Mouse (Mus musculus) right cerebral cortex, adult 18-20 months (tissue): ENCODE measurements around the gene Adcyap1r1.

Experiments used
- DNase-seq: peaks from one replicate; pipeline ENCODE4 v3.0.0; 2022; ENCODE audit warnings: mixed read lengths

Gene Adcyap1r1

DNA sequence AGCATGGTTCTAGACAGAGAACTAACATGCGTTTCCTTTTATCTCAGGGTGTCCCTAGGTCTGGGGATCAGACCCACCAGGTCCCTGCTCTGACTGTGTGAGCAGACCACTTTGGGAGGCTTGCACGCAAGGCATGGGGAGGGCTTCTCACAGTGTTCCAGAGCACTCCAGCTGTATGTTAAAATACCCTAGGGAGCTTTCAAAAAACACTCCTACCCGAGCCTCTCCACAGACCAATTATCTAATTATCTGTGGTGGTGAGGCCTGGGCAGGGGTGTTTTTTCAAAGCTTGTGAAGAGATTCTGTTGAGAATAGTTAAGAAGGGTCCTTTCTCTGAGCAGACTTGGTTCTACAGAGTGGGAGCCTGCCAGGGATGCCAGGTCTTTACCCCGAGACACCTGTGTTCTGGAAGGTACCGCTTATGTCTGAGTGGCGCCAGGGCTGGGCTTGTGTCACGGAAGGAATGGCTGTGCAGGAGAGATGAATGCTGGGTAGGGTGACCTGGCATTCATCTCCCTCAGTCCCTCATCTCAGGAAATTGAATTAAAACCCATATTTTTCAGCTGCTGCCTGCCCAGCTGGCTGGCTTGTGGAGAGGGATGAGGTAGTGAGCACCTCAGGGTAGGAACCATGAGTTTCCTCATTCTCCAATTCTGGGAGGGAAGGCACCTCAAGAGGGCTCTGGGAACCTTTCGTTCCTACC, 2.7 kb upstream of the Adcyap1r1 start:
- no peak for DNase-seq

DNA sequence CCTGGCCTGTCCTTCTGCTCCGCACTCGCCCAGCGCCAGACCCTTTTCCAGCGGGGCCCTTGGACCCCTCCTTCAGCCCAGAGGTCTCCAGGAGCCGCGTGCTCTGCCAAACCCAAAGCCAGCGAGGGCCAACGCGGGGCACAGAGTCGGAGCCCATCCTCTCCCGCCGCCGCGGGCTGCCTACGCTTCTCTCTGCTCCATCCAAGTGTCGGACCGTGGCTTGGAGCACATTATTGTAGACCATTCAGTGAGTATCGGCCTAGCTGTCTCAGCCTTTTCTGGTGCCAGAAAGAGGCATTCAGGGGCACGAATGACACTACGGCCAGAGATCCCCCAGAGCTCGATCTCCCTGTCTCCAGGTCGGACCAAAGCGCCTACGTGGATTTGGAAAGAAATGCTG, 603 bp downstream of the Adcyap1r1 start:
- DNase-seq: no peak

DNA sequence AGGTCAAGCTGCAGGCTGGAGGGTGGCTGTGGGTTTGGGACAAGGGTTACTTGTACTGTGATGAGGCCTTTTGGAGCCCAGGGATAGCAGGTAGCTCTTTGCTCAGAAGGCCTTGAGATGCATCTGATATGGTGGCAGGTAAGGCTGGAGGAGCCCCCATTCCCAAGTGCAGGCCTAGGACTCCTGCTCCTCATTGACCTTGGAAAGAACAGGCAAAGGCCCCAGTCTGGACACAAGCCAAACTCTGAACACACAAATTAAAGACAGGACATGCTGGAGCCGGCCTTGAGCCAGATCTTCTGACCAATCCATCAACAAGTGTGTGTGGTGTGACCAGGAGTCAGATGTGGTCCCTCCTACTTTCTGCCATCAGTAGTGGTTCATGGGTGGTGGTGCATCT, 1.8 kb downstream of the Adcyap1r1 start:
- no peak for DNase-seq

DNA sequence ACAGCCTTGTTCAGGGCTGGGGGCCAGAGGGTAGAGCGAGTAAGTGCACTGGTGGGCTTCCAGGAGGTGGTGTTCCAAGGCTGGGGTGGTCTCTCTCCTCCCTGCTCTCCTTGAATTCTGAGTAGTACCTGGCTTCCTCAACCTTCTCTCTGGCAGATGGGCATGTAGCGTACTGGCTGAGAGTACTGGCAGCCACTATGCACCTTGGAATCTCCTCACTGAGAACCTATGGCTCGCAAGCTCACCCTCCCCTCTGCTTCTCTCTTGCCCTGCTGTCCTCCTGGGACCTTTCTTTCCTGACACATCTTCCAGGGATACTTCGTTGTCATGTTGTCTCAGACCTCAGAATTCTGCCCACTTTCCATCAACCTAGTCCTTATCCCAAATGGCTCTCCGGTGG, 3.9 kb downstream of the Adcyap1r1 start:
- DNase-seq: no peak

DNA sequence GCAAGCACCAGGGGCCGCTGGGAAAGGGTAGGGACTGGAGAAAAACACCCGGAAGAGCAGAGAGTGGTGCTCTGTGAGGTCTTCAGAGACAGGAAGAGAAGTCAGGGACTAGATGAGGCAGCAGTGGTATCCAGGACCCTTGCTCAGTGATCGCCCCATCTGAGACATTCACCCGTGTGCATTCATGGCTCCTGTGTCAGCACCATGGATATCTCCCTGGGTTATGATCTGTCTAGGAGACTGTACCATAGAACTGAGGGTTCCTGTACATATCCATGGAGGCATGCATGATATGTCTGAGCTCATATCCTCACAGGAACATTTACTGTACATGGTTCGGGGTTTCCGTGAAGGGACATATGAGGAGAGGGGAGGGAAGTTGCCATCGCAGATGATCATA, 5.9 kb downstream of the Adcyap1r1 start:
- DNase-seq: no peak

DNA sequence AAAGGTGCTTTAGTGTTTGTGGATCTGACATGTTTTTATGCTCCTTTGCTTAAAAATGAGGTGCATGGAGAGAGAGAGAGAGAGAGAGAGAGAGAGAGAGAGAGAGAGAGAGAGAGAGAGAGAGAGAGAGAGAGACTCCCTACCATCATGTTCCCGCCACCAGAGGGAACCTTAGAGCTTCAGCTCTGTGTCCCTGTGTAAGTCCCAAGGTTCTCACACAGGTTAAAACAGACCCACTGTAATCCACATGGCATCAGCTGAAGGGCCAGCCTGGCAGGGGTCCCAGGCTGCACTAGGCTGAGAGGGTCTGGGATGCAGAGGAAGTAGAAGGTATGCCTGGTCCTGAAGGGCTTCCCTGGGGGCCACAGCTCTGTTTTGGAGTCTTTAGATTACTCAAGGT, 6.4 kb downstream of the Adcyap1r1 start:
- no peak for DNase-seq

DNA sequence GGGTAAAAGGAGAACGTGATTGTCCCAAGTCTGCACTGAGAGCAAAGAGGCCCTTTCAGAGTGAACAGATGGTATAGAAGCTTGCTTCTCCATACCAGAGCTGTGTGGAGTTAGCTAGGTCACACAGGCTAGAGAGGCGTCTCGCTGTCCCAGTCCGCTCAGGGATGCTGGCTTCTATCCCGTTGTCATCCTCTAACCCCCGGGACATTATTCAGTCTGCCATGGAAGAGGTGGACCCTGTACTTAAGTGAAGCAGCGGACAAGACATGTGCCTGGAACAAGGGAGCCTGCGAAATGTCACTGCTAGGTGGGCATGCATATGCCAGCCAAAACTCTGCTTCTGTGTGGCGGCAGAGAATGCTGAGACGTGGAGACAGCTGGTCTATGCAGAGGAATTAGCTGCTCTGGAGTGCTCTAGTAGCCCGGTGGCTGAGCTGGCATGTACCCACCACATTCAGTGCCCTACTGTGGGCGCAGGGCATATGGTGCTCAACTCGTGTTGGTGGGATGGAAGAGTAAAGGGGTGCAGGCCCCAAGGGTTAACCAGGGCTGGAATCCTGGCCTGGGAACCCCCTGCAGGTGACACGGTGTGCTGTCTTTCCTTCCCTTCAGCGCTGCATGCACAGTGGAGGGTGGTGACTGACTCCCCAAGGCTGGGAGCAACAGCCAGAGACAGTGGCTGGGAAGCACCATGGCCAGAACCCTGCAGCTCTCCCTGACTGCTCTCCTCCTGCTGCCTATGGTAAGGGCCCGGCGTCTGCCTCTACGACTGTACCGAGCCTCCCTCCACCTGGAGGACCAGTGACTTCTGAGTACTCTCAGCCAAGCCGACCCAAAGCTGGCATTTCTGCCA, 8.0 kb downstream of the Adcyap1r1 start:
- no peak for DNase-seq

DNA sequence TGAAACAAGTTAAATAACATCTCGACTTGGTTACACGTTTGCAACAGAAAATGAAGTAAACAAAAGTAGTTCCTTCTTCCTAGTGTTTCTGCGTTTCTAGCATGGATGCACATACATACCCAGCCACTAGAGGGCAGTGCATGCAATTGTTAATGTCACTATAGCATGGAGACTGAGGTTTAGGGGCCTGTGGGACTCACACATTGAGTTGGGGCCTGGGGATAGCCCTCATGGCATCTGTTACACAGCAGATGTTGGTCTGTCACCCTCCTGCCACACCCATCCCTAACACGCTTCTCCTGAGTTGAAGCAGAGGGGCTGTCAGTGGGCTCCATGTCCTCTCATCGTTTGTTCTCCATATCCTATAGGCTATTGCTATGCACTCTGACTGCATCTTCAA, 9.4 kb downstream of the Adcyap1r1 start:
- no peak for DNase-seq

DNA sequence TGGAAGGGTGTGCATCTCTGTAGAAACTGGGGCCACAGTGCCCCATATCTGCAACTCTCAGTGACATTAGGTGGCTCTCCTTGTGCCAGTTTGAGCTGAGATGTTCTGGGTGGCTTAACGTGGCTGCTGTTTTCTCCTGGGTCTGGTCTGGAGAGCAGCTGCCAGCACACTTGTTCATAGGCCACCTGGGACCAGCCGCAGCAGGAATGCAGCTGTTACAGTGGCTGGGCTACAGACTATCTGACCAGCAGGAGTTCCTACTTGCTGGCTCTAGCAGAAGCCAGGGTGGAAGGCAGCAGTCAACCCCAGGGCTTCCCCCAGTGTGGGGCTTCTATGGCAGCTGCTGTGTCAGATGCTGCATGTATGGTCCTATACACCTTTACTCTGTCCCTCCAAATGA, 9.9 kb downstream of the Adcyap1r1 start:
- DNase-seq: no peak

DNA sequence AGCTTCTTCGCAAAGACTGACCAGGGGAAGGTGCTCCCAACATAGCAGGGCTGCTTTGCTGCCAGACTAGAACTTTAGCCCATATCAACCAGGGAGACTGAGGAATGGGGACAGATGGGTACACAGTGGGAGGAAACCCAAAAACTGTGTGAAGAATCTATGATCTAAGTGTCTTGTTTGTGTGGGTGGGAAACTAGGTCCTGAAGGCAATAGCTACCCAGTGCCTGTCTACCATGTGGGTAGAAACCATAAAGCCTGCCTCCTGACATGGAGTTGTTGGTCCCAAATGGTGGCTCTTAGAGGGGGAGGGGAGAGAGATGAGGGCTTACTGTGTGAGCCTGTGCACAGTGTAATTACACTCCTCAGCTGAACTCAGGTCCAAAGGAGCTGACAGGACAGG, 10.6 kb downstream of the Adcyap1r1 start:
- DNase-seq: peak; percentile 44

DNA sequence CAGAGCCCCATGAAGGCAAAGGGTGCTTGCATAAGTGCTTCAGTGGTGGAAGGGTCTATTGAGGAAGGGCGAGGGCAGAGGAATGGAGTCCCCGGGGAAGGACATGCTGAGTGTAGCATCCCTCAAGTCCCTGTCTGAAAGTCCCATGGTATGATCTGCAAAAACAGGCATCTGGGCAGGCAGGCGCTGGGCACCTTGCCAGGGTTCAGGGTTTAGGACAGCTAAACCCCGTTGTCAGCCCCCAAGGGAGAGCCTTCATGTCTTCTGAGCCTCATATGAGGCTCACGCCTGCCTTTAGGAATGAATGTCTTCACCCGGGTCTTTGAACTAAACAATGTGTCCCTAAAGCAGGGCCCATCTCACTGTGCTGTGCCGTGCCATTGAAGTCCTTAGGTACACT, 12.2 kb downstream of the Adcyap1r1 start:
- no peak for DNase-seq

DNA sequence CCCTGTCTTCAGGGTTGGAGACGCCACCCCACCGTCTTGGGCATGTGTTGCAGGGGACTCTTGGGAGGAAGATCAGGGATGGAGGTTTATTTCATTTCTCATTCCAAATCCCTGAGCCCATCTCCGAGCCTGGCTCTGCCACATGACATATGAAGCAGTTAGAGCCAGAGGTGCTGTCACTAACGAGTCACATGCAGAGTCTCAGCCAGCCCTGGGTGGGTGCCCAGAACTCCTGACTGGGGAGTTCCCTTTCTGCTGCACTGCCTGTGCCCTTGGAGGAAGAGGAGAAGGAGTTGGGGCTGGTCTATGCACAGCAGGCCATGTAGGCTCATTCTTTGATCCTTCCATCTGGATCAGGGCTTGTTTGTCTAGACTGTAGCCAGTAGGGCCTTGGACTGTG, 13.5 kb downstream of the Adcyap1r1 start:
- DNase-seq: no peak

DNA sequence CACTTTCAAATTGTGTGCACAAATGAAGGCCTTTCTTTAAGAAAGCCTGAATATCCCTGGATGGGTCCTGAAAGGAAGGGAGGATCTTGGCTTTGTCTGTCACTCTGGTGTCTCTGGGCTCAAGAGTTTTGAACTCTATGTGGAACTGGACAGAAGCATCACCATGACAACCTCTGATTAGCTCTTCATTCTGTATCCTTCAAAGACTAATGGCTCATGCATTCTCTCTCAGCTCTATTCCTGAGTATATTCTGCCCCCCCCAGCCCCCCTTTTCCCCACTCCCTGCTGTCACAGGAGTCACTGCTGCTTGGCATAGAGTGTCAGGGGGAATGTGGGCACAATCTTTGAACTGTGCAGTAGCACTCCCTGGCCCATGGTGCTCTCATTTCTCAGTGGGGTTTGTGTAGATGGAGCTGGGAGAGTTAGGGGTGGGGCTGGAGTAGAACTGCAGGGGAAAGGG, 14.6 kb downstream of the Adcyap1r1 start:
- no peak for DNase-seq

DNA sequence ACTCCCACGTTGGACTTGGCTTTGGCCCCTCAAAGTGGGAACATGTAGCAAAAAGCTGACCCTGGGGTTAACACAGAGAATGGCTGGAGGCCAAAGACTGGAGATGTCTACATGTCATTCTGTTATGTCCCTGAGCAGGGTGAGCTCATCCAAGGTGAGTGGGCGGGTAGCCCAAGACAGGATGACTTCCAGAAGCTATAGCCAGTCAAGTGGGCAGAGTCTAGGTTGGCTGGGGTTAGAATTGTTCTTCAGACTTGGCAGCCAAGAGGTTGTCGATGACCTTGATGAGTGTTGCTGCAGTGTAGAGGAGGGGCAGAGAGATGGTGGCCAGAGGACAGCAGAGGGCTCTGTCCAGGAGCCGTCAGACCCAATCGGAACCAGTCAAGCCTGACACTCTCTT, 18.9 kb downstream of the Adcyap1r1 start:
- no peak for DNase-seq

DNA sequence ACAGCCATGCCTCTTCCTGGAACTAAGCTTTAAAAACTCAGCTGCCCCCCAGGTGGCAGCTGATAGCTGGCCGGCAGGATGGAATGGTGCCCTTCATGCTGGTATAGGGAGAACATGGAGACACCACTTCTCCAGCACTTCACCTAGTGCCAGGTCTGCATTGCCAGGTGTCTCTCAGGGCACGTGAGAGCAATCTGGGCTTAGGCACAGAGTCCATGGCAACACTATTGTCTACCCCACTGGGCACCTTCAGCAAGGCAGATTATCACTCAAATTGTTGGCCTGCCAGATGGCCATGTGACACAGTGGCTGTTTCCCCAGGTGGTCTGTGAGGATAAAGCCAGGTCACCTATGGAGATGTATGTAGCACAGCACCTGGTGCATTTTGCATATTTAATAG, 20.6 kb downstream of the Adcyap1r1 start:
- no peak for DNase-seq

DNA sequence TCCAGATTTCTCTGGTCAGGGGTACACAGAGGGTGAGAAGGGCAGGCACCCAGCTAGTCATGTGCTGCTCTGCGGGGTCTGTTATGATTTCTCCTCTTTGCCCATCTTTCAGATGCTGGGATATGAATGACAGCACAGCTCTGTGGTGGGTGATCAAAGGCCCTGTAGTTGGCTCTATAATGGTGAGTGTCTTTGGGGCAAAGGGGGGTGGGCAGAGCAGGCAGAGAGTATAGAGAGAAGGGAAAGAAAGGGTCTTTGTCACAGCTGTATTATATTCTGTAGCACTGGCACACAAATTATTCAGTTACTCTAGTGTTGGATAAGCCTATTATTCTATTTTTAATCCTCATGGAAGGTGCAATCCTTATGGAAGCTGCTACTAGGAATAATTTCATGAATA, 29.2 kb downstream of the Adcyap1r1 start:
- no peak for DNase-seq

DNA sequence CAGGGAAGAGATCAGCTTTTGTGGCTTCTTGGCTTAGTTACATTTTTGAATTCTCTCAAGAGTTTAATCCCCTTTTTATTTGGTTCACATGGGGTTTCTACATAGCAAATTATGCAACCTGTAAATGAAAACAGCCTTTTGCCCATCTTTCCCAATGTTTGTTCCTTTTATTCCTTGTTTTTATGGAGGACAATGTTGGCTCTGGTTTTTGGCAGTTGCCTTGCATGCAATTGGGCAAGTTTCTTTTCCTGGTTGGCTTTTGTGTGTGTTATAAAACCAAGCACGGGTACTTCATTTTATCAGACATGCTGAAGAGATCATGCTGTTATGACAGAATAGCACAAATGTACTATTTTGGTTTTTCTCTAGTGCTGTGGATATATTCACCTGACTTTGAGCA, 30.7 kb downstream of the Adcyap1r1 start:
- DNase-seq: no peak

DNA sequence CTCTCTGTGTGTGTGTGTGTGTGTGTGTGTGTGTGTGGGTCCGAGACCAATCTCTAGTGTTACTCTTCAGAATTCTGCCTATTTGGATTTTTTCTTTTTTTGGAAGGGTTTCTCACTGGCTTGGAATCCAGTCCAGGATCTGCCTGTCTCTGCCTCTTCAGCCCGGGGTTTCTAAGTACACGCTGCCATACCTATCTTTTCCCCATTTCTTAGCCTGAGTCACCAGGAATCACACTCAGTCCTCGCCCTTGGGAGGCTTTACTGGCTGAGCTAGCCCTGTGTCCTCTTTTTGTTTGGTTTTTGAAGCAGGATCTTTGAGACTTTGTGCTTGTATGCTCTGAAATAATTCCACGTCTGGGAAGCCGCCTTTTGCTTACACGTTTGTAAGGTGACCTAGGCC, 31.6 kb downstream of the Adcyap1r1 start:
- DNase-seq: no peak

DNA sequence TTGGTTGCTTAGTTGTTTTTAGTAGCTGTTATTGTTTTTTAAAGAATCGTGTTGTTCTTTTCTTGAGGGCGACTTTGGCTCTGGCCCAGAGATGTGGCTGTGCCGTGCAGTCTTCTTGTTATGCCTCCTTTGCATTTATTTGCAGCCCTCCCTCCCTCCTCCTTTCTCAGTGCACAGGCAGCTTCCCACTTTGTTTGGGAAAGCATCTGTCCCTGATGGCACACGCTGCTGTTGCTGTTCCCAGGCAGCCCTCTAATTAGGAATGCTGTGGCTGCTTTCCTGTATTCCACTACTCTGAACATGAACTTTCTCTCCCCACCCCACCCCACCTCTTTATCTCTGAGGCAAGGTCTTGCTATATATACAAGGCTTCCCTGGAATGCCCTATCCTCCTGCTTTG, 32.4 kb downstream of the Adcyap1r1 start:
- peak; percentile 80 for DNase-seq

DNA sequence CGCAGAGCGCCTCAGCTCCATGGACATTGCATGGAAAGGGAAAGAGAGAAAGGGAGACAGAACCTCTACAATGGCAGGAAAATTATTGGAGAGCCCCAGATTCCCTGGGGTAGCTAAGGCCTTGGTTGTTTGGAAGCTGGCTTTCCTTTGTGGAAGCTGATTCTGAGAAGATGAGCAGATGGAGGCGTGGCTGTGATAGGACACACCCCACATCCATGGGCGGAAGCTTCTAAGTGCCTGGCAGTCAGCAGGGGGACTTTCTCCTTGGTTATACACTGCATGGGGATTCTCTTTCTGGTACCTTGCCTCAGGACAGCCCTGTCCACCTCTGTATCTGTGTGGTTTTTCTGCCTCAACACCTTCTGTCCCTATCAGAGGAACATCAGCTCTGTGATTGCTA, 33.4 kb downstream of the Adcyap1r1 start:
- no peak for DNase-seq

DNA sequence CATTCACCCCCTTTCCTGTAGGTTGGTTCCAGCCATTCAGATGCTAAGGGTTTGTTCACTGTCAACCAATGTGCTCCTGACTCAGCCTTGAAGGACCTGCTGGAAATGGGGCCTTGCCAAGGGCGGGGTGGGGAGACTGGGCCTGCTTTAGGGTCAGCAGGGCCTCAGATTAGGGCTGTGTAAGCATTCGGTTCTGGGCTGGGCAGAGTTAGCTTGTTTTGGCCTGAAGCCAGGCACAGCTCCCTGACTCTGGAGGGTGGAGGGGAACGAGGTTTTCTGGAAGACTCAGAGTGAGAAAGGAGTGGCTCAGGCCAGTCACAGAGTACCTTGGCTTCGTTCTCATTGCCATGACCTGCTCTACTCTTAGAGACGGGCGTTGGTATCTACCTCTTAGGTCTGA, 35.9 kb downstream of the Adcyap1r1 start:
- no peak for DNase-seq

DNA sequence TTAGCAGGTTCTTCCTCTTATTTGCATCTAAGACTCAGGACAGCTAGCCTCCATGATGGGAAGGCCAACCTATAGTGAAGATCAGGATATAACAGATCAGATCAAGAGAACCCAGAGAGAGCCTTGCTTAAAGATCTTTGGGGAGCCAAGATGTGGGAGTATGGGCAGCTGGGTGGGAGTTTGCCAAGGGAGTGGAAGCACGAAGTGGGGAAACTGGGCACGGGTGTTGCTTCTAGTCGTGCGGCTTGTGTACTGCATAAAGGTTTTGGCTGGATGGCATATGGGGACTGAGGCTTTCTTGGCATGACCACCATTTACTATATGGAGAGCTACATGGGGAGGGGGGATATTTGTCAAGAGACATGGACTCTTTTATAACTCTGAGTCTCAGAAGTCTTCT, 44.4 kb downstream of the Adcyap1r1 start:
- DNase-seq: peak; percentile 37

DNA sequence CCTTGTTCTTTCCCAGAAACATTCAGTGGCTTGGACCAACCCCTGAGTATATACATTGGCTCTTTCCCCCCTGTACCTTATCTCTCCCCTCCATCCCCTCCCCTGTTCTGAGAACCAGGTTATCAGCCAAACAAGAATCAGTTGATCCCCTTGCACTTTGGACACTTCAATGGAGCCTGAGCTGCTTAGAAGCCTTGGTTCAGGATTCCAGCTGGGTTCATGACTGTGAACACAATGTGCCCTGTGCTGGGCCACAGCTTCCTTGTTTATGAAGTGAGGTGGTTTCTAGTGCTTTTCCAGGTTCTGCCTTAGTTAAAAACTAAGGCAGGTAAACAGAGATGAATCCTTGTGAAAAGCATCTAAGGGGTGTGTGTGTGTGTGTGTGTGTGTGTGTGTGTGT, 47.0 kb downstream of the Adcyap1r1 start:
- no peak for DNase-seq

DNA sequence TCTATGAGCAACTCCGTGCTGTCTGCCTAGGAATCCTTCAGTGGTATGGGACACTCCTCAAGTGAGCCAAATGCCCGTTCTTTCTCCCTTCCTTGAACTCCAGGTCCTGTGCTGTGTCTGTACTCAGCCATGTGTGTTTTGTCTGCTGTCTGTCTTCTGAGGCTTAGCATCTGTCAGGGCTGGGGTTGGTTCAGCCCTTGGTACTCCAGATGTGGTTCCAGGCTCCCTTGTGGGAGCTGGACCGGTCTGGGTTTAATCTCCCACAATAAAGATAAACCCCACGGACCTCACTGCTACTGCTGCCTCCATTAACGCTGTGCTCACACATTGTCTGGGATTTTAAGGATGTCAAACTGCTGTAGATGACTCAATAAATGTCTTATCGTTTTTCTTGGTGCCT, 49.3 kb downstream of the Adcyap1r1 start:
- no peak for DNase-seq

DNA sequence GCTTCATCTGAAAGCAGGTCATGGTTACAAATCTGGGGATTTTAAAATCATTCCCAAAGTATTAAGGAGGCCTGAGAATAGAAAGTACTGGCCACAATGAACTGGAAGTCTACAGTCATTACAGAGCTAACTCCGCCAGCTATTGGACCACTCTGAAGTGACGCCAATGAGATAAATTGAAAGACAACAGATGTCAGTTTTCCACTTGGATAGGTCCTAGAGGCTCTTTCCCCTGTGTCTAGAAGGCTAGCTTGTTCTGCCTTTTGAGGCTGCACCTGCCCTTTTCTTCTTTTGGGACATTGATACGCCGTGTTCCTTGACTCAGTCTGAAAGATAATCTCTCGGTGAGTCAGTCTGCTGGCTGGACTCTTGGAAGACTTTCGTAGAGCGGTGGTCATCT, 50.5 kb downstream of the Adcyap1r1 start:
- DNase-seq: no peak
